Comparison of ENCODE assay signal across 8 mouse cellular contexts in the genomic region with DNA sequence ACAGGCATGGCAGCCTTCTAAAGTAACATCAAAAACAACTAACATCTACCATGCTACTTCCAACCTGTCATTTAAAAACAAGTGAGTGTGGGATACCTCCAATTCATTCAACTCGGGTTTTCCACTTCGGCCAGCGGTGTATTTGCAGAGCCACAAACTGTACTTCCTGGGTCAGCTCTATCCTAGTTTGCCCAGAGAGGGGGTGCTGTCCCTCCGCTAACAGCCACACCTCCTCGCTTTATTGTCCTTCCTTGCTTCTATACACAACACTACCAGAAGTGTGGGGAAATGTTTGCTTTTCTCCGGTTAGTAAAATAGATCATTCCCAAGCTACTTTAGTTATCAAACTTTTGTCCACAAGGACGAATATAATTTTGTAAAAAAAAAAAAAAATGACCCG. TPM values are rescaled to one million over a fixed set of nuclear protein-coding genes. Genes with fewer than 3 reads are reported as not detected.
A peak's percentile ranks its signal among the peaks of the same experiment; 100 is the strongest.
DNase-seq lines count a peak whose midpoint lies in the region; ATAC-seq and TF ChIP-seq lines count a peak whose summit lies in the region.

No protein-coding gene starts in this region.

- no peak for TF ChIP-seq CTCF in G1E (IDR thresholded peaks at IDR 0.05; ENCODE audit: low read depth, low read length)

- H3K27ac ChIP-seq in hindbrain, embryonic 11.5 days (ENCODE audit: low read depth, low read length): no peak overlapping the region
- H3K27ac ChIP-seq in midbrain, embryonic 10.5 days (replicated peaks): no peak overlapping the region

- peak overlapping the region; percentile 37 for H3K4me2 ChIP-seq in hindbrain, embryonic 11.5 days (replicated peaks; ENCODE audit: low read depth, low read length)

- H3K4me1 ChIP-seq in erythroblast, embryonic 14.5 days (ENCODE audit: control insufficient read depth): peaks cover 22% of the 10 kb centered on the region
- H3K4me1 ChIP-seq in G1E (ENCODE audit: insufficient read depth, low read depth, low read length): peaks cover 17% of the 10 kb centered on the region
- no peaks in the 10 kb centered on the region for H3K4me1 ChIP-seq in hindbrain, embryonic 11.5 days (replicated peaks; ENCODE audit: control insufficient read depth, insufficient read depth, low read length)
- H3K4me1 ChIP-seq in midbrain, embryonic 10.5 days: peaks cover 20% of the 10 kb centered on the region

- H3K27me3 ChIP-seq in erythroblast, embryonic 14.5 days (ENCODE audit: control insufficient read depth): no peaks in the 10 kb centered on the region
- H3K27me3 ChIP-seq in G1E (ENCODE audit: insufficient read depth, low read length): no peaks in the 10 kb centered on the region
- H3K27me3 ChIP-seq in hindbrain, embryonic 11.5 days (ENCODE audit: control insufficient read depth, insufficient read depth, low read length): no peaks in the 10 kb centered on the region
- no peaks in the 10 kb centered on the region for H3K27me3 ChIP-seq in midbrain, embryonic 10.5 days (ENCODE audit: low read depth, poor library complexity, severe bottlenecking)

- ATAC-seq in erythroblast, adult 5-6 weeks (replicated peaks; ENCODE audit: low FRiP score, poor library complexity, severe bottlenecking): no peak
- no peak for ATAC-seq in G1E (ENCODE audit: extremely low read depth, insufficient number of reproducible peaks, low FRiP score, poor library complexity, severe bottlenecking)
- no peak for ATAC-seq in hindbrain, embryonic 11.5 days (ENCODE audit: low FRiP score)
- no peak for ATAC-seq in activated CD4-positive, CD25-positive, alpha-beta regulatory T cell, adult 4 months

- H3K9me3 ChIP-seq in erythroblast, embryonic 14.5 days (ENCODE audit: control insufficient read depth, low read length): no peaks in the 10 kb centered on the region
- H3K9me3 ChIP-seq in G1E (replicated peaks): no peaks in the 10 kb centered on the region
- H3K9me3 ChIP-seq in hindbrain, embryonic 11.5 days (ENCODE audit: control insufficient read depth, low read length): no peaks in the 10 kb centered on the region
- no peaks in the 10 kb centered on the region for H3K9me3 ChIP-seq in midbrain, embryonic 10.5 days (replicated peaks)

- H3K36me3 ChIP-seq in erythroblast, embryonic 14.5 days (ENCODE audit: control insufficient read depth): peaks cover 8% of the 10 kb centered on the region
- H3K36me3 ChIP-seq in G1E (replicated peaks): peaks cover 41% of the 10 kb centered on the region
- no peaks in the 10 kb centered on the region for H3K36me3 ChIP-seq in hindbrain, embryonic 11.5 days (ENCODE audit: control insufficient read depth, insufficient read depth, low read length)
- peaks cover 33% of the 10 kb centered on the region for H3K36me3 ChIP-seq in midbrain, embryonic 10.5 days

- H3K9ac ChIP-seq in hindbrain, embryonic 11.5 days (ENCODE audit: low read depth, low read length): no peak overlapping the region; the same call in 1 of the 2 replicates

- peak overlapping the region; percentile 87 for H3K4me3 ChIP-seq in erythroblast, embryonic 14.5 days (replicated peaks)
- peak overlapping the region; percentile 95 for H3K4me3 ChIP-seq in G1E (ENCODE audit: low read depth, low read length)
- H3K4me3 ChIP-seq in hindbrain, embryonic 11.5 days (ENCODE audit: low read depth, low read length): peak overlapping the region; percentile 72
- H3K4me3 ChIP-seq in midbrain, embryonic 10.5 days: peak overlapping the region; percentile 85

- no peak for DNase-seq in G1E (ENCODE audit: low spot score)
- DNase-seq in hindbrain, embryonic 11.5 days (ENCODE audit: low spot score): no peak
- no peak for DNase-seq in midbrain, embryonic 10.5 days (ENCODE audit: low spot score)
- DNase-seq in frontal cortex, postnatal 25 days (ENCODE audit: low spot score in 2 of 2): no peak
- no peak for DNase-seq in cerebellum, adult 11-12 months

- 18% methylated on average over 8 of the region's 8 CpGs for WGBS in hindbrain, embryonic 11.5 days
- 24% methylated on average over 8 of the region's 8 CpGs for WGBS in midbrain, embryonic 10.5 days

RNA-seq across cellular contexts. Expression of a gene that starts 0.7 kb away (rescaled TPM):
- polyA plus RNA-seq in erythroblast, embryonic 14.5 days (2012): 0.01 and 0.04 TPM in 2 replicates
- 5.8 and 7.3 TPM in 2 replicates for total RNA-seq in erythroblast, adult 5-6 weeks (2015; ENCODE audit: low replicate concordance)
- total RNA-seq in erythroblast, adult 5-6 weeks (2017; ENCODE audit: low replicate concordance): 1.8 and 2.7 TPM in 2 replicates
- total RNA-seq in G1E (2014; fragmentation: Nextera tagmentation): 12.5 and 13.2 TPM in 2 replicates
- 16.2 and 17.1 TPM in 2 replicates for total RNA-seq in G1E (2017)
- 1.7 and 2.7 TPM in 2 replicates for polyA plus RNA-seq in G1E (2012)
- polyA plus RNA-seq in hindbrain, embryonic 11.5 days (2014; fragmentation: Nextera tagmentation; extraction: Ambion mirVana): 43.6 and 49.8 TPM in 2 replicates
- polyA plus RNA-seq in midbrain, embryonic 10.5 days (2016; fragmentation: Nextera tagmentation; extraction: Ambion mirVana): 35.6 and 40.1 TPM in 2 replicates
- polyA plus RNA-seq in activated CD4-positive, CD25-positive, alpha-beta regulatory T cell, adult 4 months (2017; shearing (Covaris generic)): 10 to 100 TPM; 17.3 to 18.7 TPM

RNA-seq across cellular contexts. Expression of a gene that starts 0.8 kb away (rescaled TPM):
- not detected in 2 replicates for polyA plus RNA-seq in erythroblast, embryonic 14.5 days (2012)
- total RNA-seq in erythroblast, adult 5-6 weeks (2015; ENCODE audit: low replicate concordance): not detected in 2 replicates
- total RNA-seq in erythroblast, adult 5-6 weeks (2017; ENCODE audit: low replicate concordance): 0.34 and 1.3 TPM in 2 replicates
- 3.8 and 5.1 TPM in 2 replicates for total RNA-seq in G1E (2014; fragmentation: Nextera tagmentation)
- 2.2 and 3.3 TPM in 2 replicates for total RNA-seq in G1E (2017)
- 0.22 and 0.39 TPM in 2 replicates for polyA plus RNA-seq in G1E (2012)
- polyA plus RNA-seq in hindbrain, embryonic 11.5 days (2014; fragmentation: Nextera tagmentation; extraction: Ambion mirVana): 4.4 and 5.0 TPM in 2 replicates
- polyA plus RNA-seq in midbrain, embryonic 10.5 days (2016; fragmentation: Nextera tagmentation; extraction: Ambion mirVana): 3.4 and 4.4 TPM in 2 replicates
- polyA plus RNA-seq in activated CD4-positive, CD25-positive, alpha-beta regulatory T cell, adult 4 months (2017; shearing (Covaris generic)): 1 to 10 TPM; 4.8 to 5.0 TPM
